Mouse (Mus musculus) intestine, postnatal 0 days (tissue): ENCODE results near the gene Upk2. TPM values are rescaled to one million over a fixed set of nuclear protein-coding genes. Genes with fewer than 3 reads are reported as not detected.

Experiments used
- ATAC-seq: fragments of 200-750 bp; cut with Nextera tagmentation; 2 replicates; pipeline ENCODE4 v1.8.0; 2017; ENCODE audit warnings: mild to moderate bottlenecking, moderate TSS enrichment, moderate library complexity
- H3K27ac ChIP-seq: fragments of 300-500 bp; sonication (generic); 2 replicates; pipeline ENCODE4 v1.5.1; 2014; ENCODE audit warnings: mild to moderate bottlenecking, low read depth, low read length, moderate library complexity
- H3K27me3 ChIP-seq: fragments of 300-500 bp; sonication (generic); replicated peaks from 2 replicates; pipeline ENCODE4 v1.6.1; 2014; ENCODE audit warnings: low read length, mixed read lengths; ENCODE audit not compliant: control insufficient read depth, insufficient read depth
- H3K36me3 ChIP-seq: fragments of 300-500 bp; sonication (generic); 2 replicates; pipeline ENCODE4 v1.6.1; 2014; ENCODE audit warnings: mild to moderate bottlenecking, moderate library complexity; ENCODE audit not compliant: control insufficient read depth, insufficient read depth
- H3K4me1 ChIP-seq: fragments of 300-500 bp; sonication (generic); replicated peaks from 2 replicates; pipeline ENCODE4 v1.6.1; 2014; ENCODE audit warnings: antibody characterized with exemption, low read length, mixed read lengths; ENCODE audit not compliant: control insufficient read depth, insufficient read depth
- H3K4me2 ChIP-seq: fragments of 300-500 bp; sonication (generic); replicated peaks from 2 replicates; pipeline ENCODE4 v1.6.1; 2014; ENCODE audit warnings: low read depth, mild to moderate bottlenecking, moderate library complexity
- H3K4me3 ChIP-seq: fragments of 300-500 bp; sonication (generic); 2 replicates; pipeline ENCODE4 v1.5.1; 2014; ENCODE audit warnings: low read depth, low read length
- H3K9ac ChIP-seq: fragments of 300-500 bp; sonication (generic); 2 replicates; pipeline ENCODE4 v1.6.1; 2014; ENCODE audit warnings: mild to moderate bottlenecking, low read depth, low read length
- H3K9me3 ChIP-seq: fragments of 300-500 bp; sonication (generic); 2 replicates; pipeline ENCODE4 v1.6.1; 2016; ENCODE audit warnings: mixed run types; ENCODE audit not compliant: control insufficient read depth
- CTCF ChIP-seq: sonication (generic); IDR thresholded peaks from 2 replicates; pipeline ENCODE4 v1.5.1; 2016; ENCODE audit warnings: low read depth, mild to moderate bottlenecking, control low read depth, antibody characterized with exemption, moderate library complexity
- WGBS: fragments of 180-500 bp; shearing (Covaris S2); extraction: QIAGEN DNeasy Blood & Tissue Kit; methylation state at CpG from one replicate; pipeline ENCODE4 v1.1.7; 2014; 5-methylcytosine and 5-hydroxymethylcytosine counted together
- polyA plus RNA-seq: library from polyadenylated mRNA; unstranded; fragments of >200 nt; fragmentation: Nextera tagmentation; extraction: Ambion mirVana; gene quantifications from 2 replicates; pipeline ENCODE4 v1.2.1, GENCODE M21; 2015

Upk2 gene
- polyA plus RNA-seq, 1 experiment from 2014 or later: not detected

- WGBS: 29% methylated on average over 11 of the region's 11 CpGs
- H3K9me3 ChIP-seq: no peaks in the 10 kb centered on the region
Measured at GRCm38 (mm10) chr9:44494261-44494862, 39.6 kb upstream of the Upk2 start.

GRCm38 (mm10) chr9:44492631-44493461 lies 38.1 kb upstream of the Upk2 start:
- H3K4me2 ChIP-seq: no peak overlapping the region
- TF ChIP-seq CTCF: no peak
- no peak for ATAC-seq
- 0 out of 2 replicates have a peak overlapping the region, but pooled peaks have one; percentile 7 for H3K9ac ChIP-seq
- H3K36me3 ChIP-seq: no peaks in the 10 kb centered on the region; the same call in 1 of the 2 replicates
- H3K27me3 ChIP-seq: no peaks in the 10 kb centered on the region
- H3K4me3 ChIP-seq: no peak overlapping the region
- peaks cover 48% of the 10 kb centered on the region for H3K4me1 ChIP-seq
- H3K27ac ChIP-seq: peak overlapping the region; percentile 28; the same call in 1 of the 2 replicates
- no peaks in the 10 kb centered on the region for H3K9me3 ChIP-seq
- WGBS: 77% methylated on average over 17 of the region's 17 CpGs

More at GRCm38 (mm10) chr9:44494261-44494862, 39.6 kb upstream of the Upk2 start:
- H3K27ac ChIP-seq: no peak overlapping the region; the same call in 1 of the 2 replicates
- H3K36me3 ChIP-seq: no peaks in the 10 kb centered on the region; the same call in 1 of the 2 replicates
- H3K4me1 ChIP-seq: peaks cover 46% of the 10 kb centered on the region
- H3K4me3 ChIP-seq: no peak overlapping the region
- no peak for TF ChIP-seq CTCF
- peak overlapping the region; percentile 18 for H3K4me2 ChIP-seq
- H3K9ac ChIP-seq: peak overlapping the region; percentile 34; the same call in 1 of the 2 replicates
- no peak for ATAC-seq
- H3K27me3 ChIP-seq: no peaks in the 10 kb centered on the region

- 46% methylated on average over 10 of the region's 10 CpGs for WGBS
- H3K36me3 ChIP-seq: no peaks in the 10 kb centered on the region; the same call in 1 of the 2 replicates
- no peak for ATAC-seq
- peaks cover 39% of the 10 kb centered on the region for H3K4me1 ChIP-seq
- no peaks in the 10 kb centered on the region for H3K27me3 ChIP-seq
- H3K9ac ChIP-seq: no peak overlapping the region; the same call in 1 of the 2 replicates
- peak overlapping the region; percentile 84 for H3K4me2 ChIP-seq
- no peaks in the 10 kb centered on the region for H3K9me3 ChIP-seq
- no peak overlapping the region for H3K4me3 ChIP-seq
- peak overlapping the region; percentile 83 for H3K27ac ChIP-seq
- no peak for TF ChIP-seq CTCF
Measured at GRCm38 (mm10) chr9:44491351-44491750, 36.6 kb upstream of the Upk2 start.

DNA sequence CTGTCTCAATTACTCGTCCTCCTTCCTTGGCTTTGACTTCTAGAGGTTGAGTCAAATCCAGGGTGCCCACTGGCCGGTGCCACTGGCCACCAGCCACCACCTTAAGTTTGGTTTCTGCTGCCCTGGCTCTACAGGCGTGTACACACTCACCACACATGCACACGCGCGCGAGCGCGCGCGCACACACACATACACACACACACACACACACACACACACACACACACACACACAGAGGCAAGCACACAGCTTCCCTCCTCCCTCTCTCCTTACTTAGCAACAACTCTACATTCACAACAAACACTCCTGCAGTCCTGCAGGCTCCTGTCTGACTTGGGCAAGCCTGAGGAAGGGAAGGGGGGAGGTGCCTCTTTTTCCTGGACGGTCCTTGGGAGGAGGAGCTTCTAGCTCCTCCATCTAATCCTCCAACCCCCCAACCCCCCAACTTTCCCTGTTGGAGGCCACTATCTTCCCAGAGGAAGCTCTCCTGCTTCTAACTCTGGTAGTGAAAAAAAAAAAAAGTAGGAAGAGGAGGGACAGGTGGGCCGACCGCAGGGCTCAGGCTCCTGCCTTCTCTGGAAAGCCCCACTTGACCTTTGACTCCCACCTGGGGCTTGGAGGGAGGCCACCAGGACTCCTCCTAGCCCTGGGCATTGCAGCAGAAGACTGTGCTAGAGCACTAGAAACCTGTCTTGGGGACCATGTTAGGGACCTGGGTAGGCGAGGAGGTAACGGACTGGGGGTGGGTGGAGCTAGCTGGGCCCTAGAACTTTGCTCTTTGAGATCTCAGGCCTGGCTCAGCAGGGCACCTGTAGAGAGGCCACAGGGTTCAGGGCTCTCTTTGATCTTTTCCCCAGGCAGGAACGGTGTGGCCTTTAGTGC lies 35.6 kb upstream of the Upk2 start:
- Histone ChIP-seq H3K27ac (peak overlapping the region; percentile 83), H3K4me3 (peak overlapping the region; percentile 16; the same call in 1 of the 2 replicates), H3K27me3 (no peaks in the 10 kb centered on the region), H3K4me2 (peak overlapping the region; percentile 84), H3K4me1 (peaks cover 38% of the 10 kb centered on the region), H3K36me3 (no peaks in the 10 kb centered on the region; the same call in 1 of the 2 replicates), H3K9ac (no peak overlapping the region), H3K9me3 (no peaks in the 10 kb centered on the region)
- no peak for TF ChIP-seq CTCF
- WGBS: 21% methylated on average over 17 of the region's 17 CpGs
- peak; percentile 65 for ATAC-seq

DNA sequence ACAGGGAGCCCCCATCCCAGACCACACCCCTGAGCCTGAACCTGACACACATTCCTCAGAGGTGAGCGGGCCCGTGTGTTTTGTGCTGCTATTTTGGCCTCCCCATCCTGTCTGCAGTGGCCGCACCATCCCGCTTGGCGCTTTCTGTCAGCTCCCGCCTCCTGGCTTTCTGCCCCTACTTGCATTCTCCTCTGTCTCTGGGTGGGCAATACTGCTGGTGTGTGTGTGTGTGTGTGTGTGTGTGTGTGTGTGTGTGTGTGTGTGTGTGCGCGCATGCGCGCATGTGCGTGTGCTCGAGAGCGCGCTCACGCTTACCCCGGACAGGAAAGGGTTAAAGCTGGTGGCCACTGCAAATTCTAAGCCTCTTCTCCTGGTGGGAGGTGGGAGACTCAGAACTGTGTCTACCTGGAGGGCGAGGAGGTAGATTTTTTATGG lies 34.9 kb upstream of the Upk2 start:
- Histone ChIP-seq H3K36me3 (no peaks in the 10 kb centered on the region; the same call in 1 of the 2 replicates), H3K9me3 (no peaks in the 10 kb centered on the region), H3K4me3 (peak overlapping the region; percentile 4; the same call in 1 of the 2 replicates), H3K4me2 (peak overlapping the region; percentile 84), H3K27me3 (no peaks in the 10 kb centered on the region), H3K9ac (peak overlapping the region; percentile 22; the same call in 1 of the 2 replicates), H3K27ac (peak overlapping the region; percentile 83), H3K4me1 (peaks cover 40% of the 10 kb centered on the region)
- no peak for ATAC-seq
- 24% methylated on average over 17 of the region's 17 CpGs for WGBS
- peak; percentile 17; the same call in 1 of the 2 replicates for TF ChIP-seq CTCF
